Mouse (Mus musculus) hindbrain, postnatal 0 days (tissue): ENCODE results near the gene Gm20388. TPM values are rescaled to one million over a fixed set of nuclear protein-coding genes. Genes with fewer than 3 reads are reported as not detected.
A peak's percentile ranks its signal among the peaks of the same experiment; 100 is the strongest.

Source experiments
- ATAC-seq: fragments of 200-750 bp; cut with Nextera tagmentation; 2 replicates; pipeline ENCODE4 v1.8.0; 2017; ENCODE audit warnings: mild to moderate bottlenecking, moderate TSS enrichment, moderate library complexity
- DNase-seq: peaks from one replicate; pipeline ENCODE4 v3.0.0-alpha.2; 2015; ENCODE audit warnings: low spot score
- H3K27ac ChIP-seq: fragments of 300-500 bp; sonication (generic); 2 replicates; pipeline ENCODE4 v1.5.1; 2014; ENCODE audit warnings: mild to moderate bottlenecking
- H3K27me3 ChIP-seq: fragments of 300-500 bp; sonication (generic); 2 replicates; pipeline ENCODE4 v1.6.1; 2014; ENCODE audit warnings: low read length, mixed read lengths; ENCODE audit not compliant: insufficient read depth
- H3K36me3 ChIP-seq: fragments of 300-500 bp; sonication (generic); 2 replicates; pipeline ENCODE4 v1.6.1; 2014; ENCODE audit warnings: low read length, mixed read lengths; ENCODE audit not compliant: insufficient read depth
- H3K4me1 ChIP-seq: fragments of 300-500 bp; sonication (generic); 2 replicates; pipeline ENCODE4 v1.6.1; 2014; ENCODE audit warnings: antibody characterized with exemption, low read length, mixed read lengths; ENCODE audit not compliant: insufficient read depth
- H3K4me2 ChIP-seq: fragments of 300-500 bp; sonication (generic); 2 replicates; pipeline ENCODE4 v1.6.1; 2014; ENCODE audit warnings: low read depth, mild to moderate bottlenecking, low read length, moderate library complexity, mixed read lengths
- H3K4me3 ChIP-seq: fragments of 300-500 bp; sonication (generic); 2 replicates; pipeline ENCODE4 v1.5.1; 2014; ENCODE audit warnings: low read length
- H3K9ac ChIP-seq: fragments of 300-500 bp; sonication (generic); replicated peaks from 2 replicates; pipeline ENCODE4 v1.6.1; 2014; ENCODE audit warnings: mild to moderate bottlenecking, low read length, moderate library complexity, mixed read lengths
- H3K9me3 ChIP-seq: fragments of 300-500 bp; sonication (generic); 2 replicates; pipeline ENCODE4 v1.6.1; 2016; ENCODE audit warnings: low read length, mixed read lengths
- CTCF ChIP-seq: IDR thresholded peaks from 2 replicates; pipeline ENCODE4 v1.5.1; 2016; ENCODE audit warnings: antibody characterized with exemption, control low read depth, low read depth
- WGBS: fragments of 180-500 bp; shearing (Covaris S2); extraction: QIAGEN DNeasy Blood & Tissue Kit; methylation state at CpG from one replicate; pipeline ENCODE4 v1.1.7; 2014; 5-methylcytosine and 5-hydroxymethylcytosine counted together
- polyA plus RNA-seq: library from polyadenylated mRNA; unstranded; fragments of >200 nt; fragmentation: Nextera tagmentation; extraction: Ambion mirVana; gene quantifications from 2 replicates; pipeline ENCODE4 v1.2.1, GENCODE M21; 2015
- total RNA-seq: library from RNA; depleted of rRNA; stranded (reverse); fragments of >200 nt; gene quantifications from 2 replicates; pipeline ENCODE4 v1.2.3, GENCODE M21; 2014

Gene Gm20388
- total and polyA plus RNA-seq, 2 experiments from 2014 or later, result 71.3 TPM; not detected in 1

- DNase-seq (peak; percentile 46), ATAC-seq (peak; percentile 55; the same call in 1 of the 2 replicates)
- Histone ChIP-seq H3K27ac (no peak overlapping the region), H3K4me1 (no peaks in the 10 kb centered on the region), H3K4me3 (no peak overlapping the region), H3K36me3 (no peaks in the 10 kb centered on the region), H3K9ac (no peak overlapping the region), H3K4me2 (no peak overlapping the region), H3K9me3 (no peaks in the 10 kb centered on the region), H3K27me3 (no peaks in the 10 kb centered on the region)
- peak; percentile 82 for TF ChIP-seq CTCF
- 29% methylated on average over 5 of the region's 5 CpGs for WGBS
Observed at GRCm38 (mm10) chr8:122139784-122140183, 2229.1 kb downstream of the Gm20388 start.

DNA sequence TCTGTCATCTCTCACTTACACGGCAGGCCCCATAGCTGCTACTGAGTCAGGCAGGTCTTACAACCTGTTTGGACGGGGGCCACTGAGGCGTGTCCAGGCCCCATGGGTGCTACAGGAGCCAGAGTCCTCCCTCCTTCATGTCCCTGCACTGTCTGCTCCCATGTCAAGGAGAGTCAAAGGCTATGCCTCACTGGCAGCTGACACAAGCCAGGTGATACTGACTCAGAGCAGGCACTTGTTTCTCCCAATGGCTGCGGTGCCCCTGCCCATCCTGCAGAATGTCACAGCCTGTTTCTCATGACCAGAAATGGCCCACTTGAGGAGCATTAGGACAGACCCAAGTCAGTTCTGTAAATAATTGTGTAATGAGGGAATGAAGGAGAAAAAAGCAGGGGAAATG, 2229.8 kb downstream of the Gm20388 start:
- TF ChIP-seq CTCF, result no peak
- Histone ChIP-seq H3K27me3 (no peaks in the 10 kb centered on the region), H3K4me3 (no peak overlapping the region), H3K4me1 (no peaks in the 10 kb centered on the region), H3K4me2 (no peak overlapping the region), H3K36me3 (no peaks in the 10 kb centered on the region), H3K9me3 (no peaks in the 10 kb centered on the region), H3K27ac (no peak overlapping the region), H3K9ac (no peak overlapping the region)
- WGBS, result 97% methylated on average over 4 of the region's 4 CpGs
- no peak for ATAC-seq
- no peak for DNase-seq

DNA sequence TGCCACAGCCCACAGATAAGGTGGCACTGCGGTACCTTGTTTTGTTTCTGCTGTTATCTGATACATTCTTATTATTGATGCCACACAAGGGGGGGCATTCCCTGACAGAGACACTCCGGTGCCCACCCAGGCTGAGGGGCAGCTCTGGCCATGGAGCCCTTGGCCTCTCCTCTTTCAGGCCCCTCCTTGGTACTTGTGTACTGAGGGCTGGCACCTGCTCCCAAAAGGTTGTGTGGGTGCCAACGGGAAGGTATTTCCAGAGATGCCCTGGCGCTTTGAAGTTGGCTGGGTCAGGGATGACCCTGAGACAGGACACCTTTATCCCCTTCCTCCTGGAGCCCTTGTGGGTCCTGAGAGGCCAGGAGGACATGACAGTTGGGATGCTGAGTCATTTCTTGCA, 2231.8 kb downstream of the Gm20388 start:
- DNase-seq, result no peak
- ATAC-seq, result no peak
- Histone ChIP-seq H3K36me3 (no peaks in the 10 kb centered on the region), H3K4me1 (no peaks in the 10 kb centered on the region), H3K9ac (no peak overlapping the region), H3K4me3 (no peak overlapping the region), H3K27me3 (no peaks in the 10 kb centered on the region), H3K4me2 (no peak overlapping the region), H3K27ac (no peak overlapping the region), H3K9me3 (no peaks in the 10 kb centered on the region)
- TF ChIP-seq CTCF, result no peak
- 95% methylated on average over 4 of the region's 4 CpGs for whole genome bisulfite sequencing

DNA sequence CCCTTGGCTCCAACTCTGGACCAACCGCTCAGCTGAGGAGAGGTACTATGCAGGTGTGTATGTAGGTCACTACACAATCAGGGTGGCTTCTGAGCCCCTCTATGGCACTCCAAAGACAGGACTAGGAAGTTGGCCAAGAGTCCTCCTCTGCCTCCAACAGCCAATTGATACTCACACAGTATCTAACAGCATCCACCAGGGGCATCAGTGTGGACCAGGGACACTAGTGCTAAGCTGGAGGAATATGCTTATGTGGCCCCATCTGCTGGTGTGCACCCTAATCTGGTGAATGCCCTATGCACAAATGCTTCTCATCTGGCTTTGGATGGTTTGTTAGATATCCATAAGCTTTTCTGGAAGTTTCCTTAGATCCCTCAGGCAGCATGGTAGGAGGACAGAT, 2232.6 kb downstream of the Gm20388 start:
- Histone ChIP-seq H3K9me3 (no peaks in the 10 kb centered on the region), H3K36me3 (no peaks in the 10 kb centered on the region), H3K4me2 (no peak overlapping the region), H3K9ac (no peak overlapping the region), H3K4me3 (no peak overlapping the region), H3K4me1 (no peaks in the 10 kb centered on the region), H3K27me3 (no peaks in the 10 kb centered on the region), H3K27ac (no peak overlapping the region)
- DNase-seq, result no peak
- 100% methylated on average over 1 of the region's 1 CpGs for WGBS
- TF ChIP-seq CTCF, result peak; percentile 54
- ATAC-seq, result no peak

- no peaks in the 10 kb centered on the region for H3K27me3 ChIP-seq
- no peak for TF ChIP-seq CTCF
- ATAC-seq (no peak), DNase-seq (no peak)
- H3K4me3 ChIP-seq, result no peak overlapping the region
- H3K36me3 ChIP-seq, result no peaks in the 10 kb centered on the region
- H3K4me1 ChIP-seq, result 0 out of 2 replicates have a peak, but pooled peaks cover 5% of the 10 kb centered on the region
- H3K4me2 ChIP-seq, result no peak overlapping the region
- H3K9me3 ChIP-seq, result no peaks in the 10 kb centered on the region
- no peak overlapping the region for H3K9ac ChIP-seq
- WGBS, result 50% methylated on average over 11 of the region's 11 CpGs
- H3K27ac ChIP-seq, result no peak overlapping the region
Observed at GRCm38 (mm10) chr8:122144729-122145311, 2234.2 kb downstream of the Gm20388 start.

GRCm38 (mm10) chr8:122149045-122149444, 2238.4 kb downstream of the Gm20388 start:
- no peaks in the 10 kb centered on the region for H3K27me3 ChIP-seq
- no peak overlapping the region for H3K4me2 ChIP-seq
- ATAC-seq, result no peak
- TF ChIP-seq CTCF, result no peak
- H3K9ac ChIP-seq, result no peak overlapping the region
- no peaks in the 10 kb centered on the region for H3K9me3 ChIP-seq
- no peak overlapping the region for H3K27ac ChIP-seq
- H3K36me3 ChIP-seq, result no peaks in the 10 kb centered on the region
- no peak overlapping the region for H3K4me3 ChIP-seq
- 0 out of 2 replicates have a peak, but pooled peaks cover 5% of the 10 kb centered on the region for H3K4me1 ChIP-seq
- 86% methylated on average over 4 of the region's 4 CpGs for WGBS
- no peak for DNase-seq

GRCm38 (mm10) chr8:122149606-122150005, 2239.0 kb downstream of the Gm20388 start:
- no peaks in the 10 kb centered on the region for H3K27me3 ChIP-seq
- no peak overlapping the region for H3K27ac ChIP-seq
- no peaks in the 10 kb centered on the region for H3K9me3 ChIP-seq
- no peak overlapping the region for H3K4me2 ChIP-seq
- no peaks in the 10 kb centered on the region for H3K36me3 ChIP-seq
- DNase-seq (no peak), ATAC-seq (no peak)
- H3K4me1 ChIP-seq, result 0 out of 2 replicates have a peak, but pooled peaks cover 5% of the 10 kb centered on the region
- WGBS, result 64% methylated on average over 8 of the region's 8 CpGs
- no peak overlapping the region for H3K4me3 ChIP-seq
- TF ChIP-seq CTCF, result no peak
- H3K9ac ChIP-seq, result no peak overlapping the region
